Mouse (Mus musculus) brain, embryonic 18.5 days (tissue): ENCODE results near the gene Gprin3.
"Not testable (repeated sequence)": the region's sequence is repeated elsewhere in the genome, so short reads cannot be mapped to it uniquely, and the experiment has no call there.

ENCODE experiments used
- DNase-seq: peaks from one replicate; pipeline ENCODE4 v3.0.0-alpha.2; 2012; ENCODE audit warnings: low read depth, low spot score

Gprin3 gene

GRCm38 (mm10) chr6:59348673-59349072, 77.4 kb downstream of the Gprin3 start:
- DNase-seq = no peak

DNA sequence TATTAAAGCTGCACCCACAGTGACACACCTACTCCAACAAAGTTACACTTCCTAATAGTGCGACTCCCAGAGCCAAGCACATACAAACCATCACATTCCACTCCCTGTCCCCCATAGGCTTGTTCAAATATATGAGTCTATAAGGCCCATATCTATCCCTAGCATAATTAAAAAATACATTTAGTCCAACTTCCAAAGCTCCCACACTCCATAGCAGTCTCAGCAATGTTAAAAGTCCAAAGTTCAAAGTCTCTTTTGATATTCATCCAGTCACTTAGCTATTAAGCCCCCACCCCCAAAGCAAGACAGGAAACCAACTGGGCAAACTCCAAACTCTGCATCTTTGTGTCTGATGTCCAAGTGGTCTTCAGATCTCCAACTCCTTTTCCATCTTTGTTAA, 84.9 kb downstream of the Gprin3 start:
- no peak for DNase-seq

DNA sequence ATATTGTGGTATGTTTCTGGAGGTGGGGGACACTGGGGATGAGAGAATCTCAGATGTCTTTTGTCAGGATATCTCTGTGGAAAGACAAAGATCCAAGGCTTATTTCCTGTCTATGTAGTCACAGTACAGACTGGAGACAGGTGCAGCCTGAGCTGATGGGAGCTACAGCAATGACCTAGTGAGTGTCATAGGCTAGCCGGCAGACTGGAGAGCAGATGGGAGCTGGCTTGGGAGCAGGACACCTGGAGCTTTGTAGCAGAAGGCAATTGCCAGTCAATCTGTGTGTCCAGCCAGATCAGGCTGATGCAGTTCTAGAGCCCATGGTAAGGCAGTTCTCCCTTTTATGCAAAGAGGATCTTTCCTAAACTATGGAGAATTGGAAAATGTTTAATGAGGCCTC, 97.8 kb downstream of the Gprin3 start:
- no peak for DNase-seq

- no peak for DNase-seq
These were observed 110.2 kb downstream of the Gprin3 start for GRCm38 (mm10) chr6:59315868-59316267.

- DNase-seq = no peak
These were observed 111.0 kb downstream of the Gprin3 start for GRCm38 (mm10) chr6:59315090-59315489.

DNA sequence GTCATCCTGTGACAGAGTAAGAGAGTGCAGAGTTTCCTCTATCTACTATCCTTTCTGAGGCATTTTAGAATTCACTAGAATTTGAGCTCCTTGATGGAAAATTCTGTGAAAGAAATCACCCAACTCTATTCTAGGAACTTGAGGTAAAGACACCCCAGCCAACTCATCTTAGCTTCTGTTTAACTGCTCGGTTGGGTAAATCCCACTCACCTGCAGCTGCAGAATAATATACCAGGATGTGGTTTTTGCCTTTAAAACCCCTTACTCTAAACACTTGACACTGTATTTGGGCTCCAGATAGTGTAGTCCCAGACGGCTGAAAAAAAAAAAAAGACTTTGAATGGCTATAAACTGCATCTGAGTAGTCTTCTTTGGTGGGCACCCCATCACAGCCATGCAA, 112.9 kb downstream of the Gprin3 start:
- DNase-seq = no peak

DNA sequence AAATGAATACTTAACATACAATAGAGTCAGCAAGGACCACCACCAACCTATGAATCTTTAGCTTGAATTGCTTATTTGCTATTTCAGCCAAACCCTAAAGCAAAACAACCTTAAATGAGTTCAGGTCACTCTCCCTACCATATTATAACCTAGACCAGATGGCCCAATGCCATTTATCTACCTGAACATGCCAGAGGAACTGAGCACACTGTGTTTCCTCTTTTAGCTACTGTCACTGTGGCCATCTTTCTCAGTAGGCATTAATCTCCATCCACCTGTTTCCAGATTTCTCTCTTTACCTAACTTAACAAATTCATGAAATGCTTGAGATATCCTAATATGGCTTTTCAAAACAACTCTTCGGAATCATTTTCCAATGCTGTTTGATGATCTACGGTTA, 114.9 kb downstream of the Gprin3 start:
- no peak for DNase-seq

DNA sequence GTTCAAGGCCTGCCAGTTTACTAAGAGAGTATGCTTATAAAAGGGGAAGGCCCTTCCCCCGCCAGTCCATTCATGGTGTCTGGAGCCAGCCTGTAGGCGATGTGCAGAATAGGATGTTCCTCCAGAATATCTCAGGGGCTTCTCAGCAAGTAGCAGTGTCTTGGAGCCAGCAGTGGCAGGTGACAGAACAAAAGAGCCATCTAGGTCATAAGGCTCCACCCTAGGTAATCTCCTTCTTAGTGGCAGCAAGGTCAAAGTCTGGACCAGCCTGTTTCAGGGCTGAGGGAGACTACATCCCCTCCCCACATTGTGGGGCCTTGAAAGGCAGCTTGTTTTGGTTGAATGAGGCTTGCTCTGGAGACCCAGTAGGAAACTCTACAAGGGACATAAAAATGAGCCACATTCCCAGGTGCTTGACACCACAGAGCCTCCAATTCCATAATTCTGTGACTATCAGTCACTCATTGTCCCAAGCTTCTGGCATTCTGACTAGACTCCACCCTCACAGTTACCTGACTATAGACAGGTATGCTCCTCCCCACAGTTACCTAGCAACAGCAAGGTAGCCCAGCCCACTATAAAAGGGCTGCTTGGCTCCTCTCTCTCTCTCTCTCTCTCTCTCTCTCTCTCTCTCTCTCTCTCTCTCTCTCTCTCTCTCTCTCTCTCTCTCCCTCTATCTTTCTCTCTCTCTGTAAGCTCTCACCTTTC, 121.7 kb downstream of the Gprin3 start:
- DNase-seq = not testable (repeated sequence)

GRCm38 (mm10) chr6:59303031-59303430, 123.1 kb downstream of the Gprin3 start:
- DNase-seq = no peak
